Mouse (Mus musculus) kidney, embryonic 14.5 days (tissue): ENCODE data around the gene Phc3. TPM values are rescaled to one million over a fixed set of nuclear protein-coding genes. Genes with fewer than 3 reads are reported as not detected.

Experiments
- ATAC-seq: fragments of 200-750 bp; cut with Nextera tagmentation; 2 replicates; pipeline ENCODE4 v1.8.0; 2017; ENCODE audit warnings: moderate number of reproducible peaks, mild to moderate bottlenecking, moderate TSS enrichment, moderate library complexity; ENCODE audit not compliant: low FRiP score, low TSS enrichment
- H3K27ac ChIP-seq: fragments of 300-500 bp; sonication (generic); 2 replicates; pipeline ENCODE4 v1.5.1; 2014; ENCODE audit warnings: low read depth, mild to moderate bottlenecking, low read length, moderate library complexity, mixed read lengths
- H3K27me3 ChIP-seq: fragments of 300-500 bp; sonication (generic); 2 replicates; pipeline ENCODE4 v1.6.1; 2014; ENCODE audit warnings: mild to moderate bottlenecking, low read length; ENCODE audit not compliant: control insufficient read depth, insufficient read depth
- H3K36me3 ChIP-seq: fragments of 300-500 bp; sonication (generic); 2 replicates; pipeline ENCODE4 v1.6.1; 2014; ENCODE audit warnings: low read length, mixed read lengths; ENCODE audit not compliant: control insufficient read depth, insufficient read depth
- H3K4me1 ChIP-seq: fragments of 300-500 bp; sonication (generic); 2 replicates; pipeline ENCODE4 v1.6.1; 2014; ENCODE audit warnings: low read length, mixed read lengths; ENCODE audit not compliant: control insufficient read depth, insufficient read depth
- H3K4me2 ChIP-seq: fragments of 300-500 bp; sonication (generic); replicated peaks from 2 replicates; pipeline ENCODE4 v1.6.1; 2014; ENCODE audit warnings: low read depth, mild to moderate bottlenecking, low read length
- H3K4me3 ChIP-seq: fragments of 300-500 bp; sonication (generic); 2 replicates; pipeline ENCODE4 v1.5.1; 2014; ENCODE audit warnings: mild to moderate bottlenecking, low read length
- H3K9ac ChIP-seq: fragments of 300-500 bp; sonication (generic); 2 replicates; pipeline ENCODE4 v1.6.1; 2014; ENCODE audit warnings: low read depth, mild to moderate bottlenecking, low read length, moderate library complexity
- H3K9me3 ChIP-seq: fragments of 300-500 bp; sonication (generic); 2 replicates; pipeline ENCODE4 v1.6.1; 2016; ENCODE audit warnings: low read length; ENCODE audit not compliant: control insufficient read depth
- WGBS: fragments of 180-500 bp; shearing (Covaris S2); extraction: QIAGEN DNeasy Blood & Tissue Kit; methylation state at CpG from one replicate; pipeline ENCODE4 v1.1.7; 2014; 5-methylcytosine and 5-hydroxymethylcytosine counted together
- polyA plus RNA-seq: library from polyadenylated mRNA; unstranded; fragments of >200 nt; fragmentation: Nextera tagmentation; extraction: Ambion mirVana; gene quantifications from 2 replicates; pipeline ENCODE4 v1.2.1, GENCODE M21; 2014

Phc3 gene
- polyA plus RNA-seq, 1 experiment from 2014 or later, result 8.7 TPM

- no peak overlapping the region for H3K4me3 ChIP-seq
- no peaks in the 10 kb centered on the region for H3K9me3 ChIP-seq
- H3K4me2 ChIP-seq, result no peak overlapping the region
- no peak overlapping the region for H3K9ac ChIP-seq
- H3K27ac ChIP-seq, result no peak overlapping the region
- H3K27me3 ChIP-seq, result no peaks in the 10 kb centered on the region
- ATAC-seq, result peak; percentile 62
- 26% methylated on average over 8 of the region's 8 CpGs for WGBS
- H3K36me3 ChIP-seq, result no peaks in the 10 kb centered on the region
- H3K4me1 ChIP-seq, result 0 out of 2 replicates have a peak, but pooled peaks cover 2% of the 10 kb centered on the region
Observed at GRCm38 (mm10) chr3:30982924-30983536, 13.8 kb upstream of the Phc3 start.

DNA sequence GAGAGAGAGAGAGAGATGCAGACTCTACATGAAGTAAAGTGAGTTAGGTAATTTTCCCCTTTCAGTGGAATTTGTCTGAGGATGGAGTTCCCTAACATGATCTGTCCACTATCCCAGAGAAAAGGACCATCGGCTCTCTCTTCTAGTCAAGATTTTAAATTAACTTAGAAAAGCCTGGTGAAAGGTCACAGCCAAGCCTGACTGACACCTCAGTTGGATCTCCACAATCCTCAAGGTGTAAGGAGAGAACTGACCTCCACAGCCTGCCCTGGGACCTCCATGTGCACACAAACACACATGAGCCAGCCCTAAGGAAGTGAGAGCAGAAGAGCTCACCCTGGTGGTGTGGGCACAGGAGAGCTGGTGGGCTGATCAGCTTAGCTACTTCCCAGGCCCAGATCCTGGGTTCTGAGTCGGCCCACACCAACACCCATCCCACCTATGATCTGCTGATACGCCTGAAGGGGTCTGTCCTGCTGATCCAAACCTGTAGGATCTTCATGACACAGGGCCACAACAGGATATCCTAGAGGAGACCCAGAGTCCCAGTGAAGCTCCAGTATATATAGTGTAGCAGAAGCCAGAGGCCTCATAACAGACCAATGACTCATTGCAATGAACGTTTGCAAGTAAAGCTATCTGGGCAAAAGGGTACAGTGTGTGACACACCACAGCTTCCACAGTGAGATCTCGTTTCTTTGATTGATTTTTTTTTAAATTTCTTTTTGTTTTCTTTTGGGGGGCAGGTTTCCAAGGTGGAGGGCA is 12.6 kb upstream of the Phc3 start:
- WGBS, result 52% methylated on average over 5 of the region's 5 CpGs

GRCm38 (mm10) chr3:30976991-30977603 is 7.9 kb upstream of the Phc3 start:
- no peak overlapping the region for H3K4me2 ChIP-seq
- H3K4me3 ChIP-seq, result no peak overlapping the region
- H3K9ac ChIP-seq, result no peak overlapping the region
- 0 out of 2 replicates have a peak, but pooled peaks cover 2% of the 10 kb centered on the region for H3K4me1 ChIP-seq
- H3K9me3 ChIP-seq, result no peaks in the 10 kb centered on the region
- no peak overlapping the region for H3K27ac ChIP-seq
- ATAC-seq, result no peak
- H3K36me3 ChIP-seq, result no peaks in the 10 kb centered on the region
- WGBS, result 23% methylated on average over 1 of the region's 1 CpGs
- H3K27me3 ChIP-seq, result no peaks in the 10 kb centered on the region

More for the DNA sequence above, 12.6 kb upstream of the Phc3 start:
- Histone ChIP-seq H3K27me3 (no peaks in the 10 kb centered on the region), H3K4me2 (no peak overlapping the region), H3K4me1 (0 out of 2 replicates have a peak, but pooled peaks cover 2% of the 10 kb centered on the region), H3K4me3 (no peak overlapping the region), H3K36me3 (no peaks in the 10 kb centered on the region), H3K9me3 (no peaks in the 10 kb centered on the region), H3K9ac (no peak overlapping the region), H3K27ac (no peak overlapping the region)
- ATAC-seq, result no peak

DNA sequence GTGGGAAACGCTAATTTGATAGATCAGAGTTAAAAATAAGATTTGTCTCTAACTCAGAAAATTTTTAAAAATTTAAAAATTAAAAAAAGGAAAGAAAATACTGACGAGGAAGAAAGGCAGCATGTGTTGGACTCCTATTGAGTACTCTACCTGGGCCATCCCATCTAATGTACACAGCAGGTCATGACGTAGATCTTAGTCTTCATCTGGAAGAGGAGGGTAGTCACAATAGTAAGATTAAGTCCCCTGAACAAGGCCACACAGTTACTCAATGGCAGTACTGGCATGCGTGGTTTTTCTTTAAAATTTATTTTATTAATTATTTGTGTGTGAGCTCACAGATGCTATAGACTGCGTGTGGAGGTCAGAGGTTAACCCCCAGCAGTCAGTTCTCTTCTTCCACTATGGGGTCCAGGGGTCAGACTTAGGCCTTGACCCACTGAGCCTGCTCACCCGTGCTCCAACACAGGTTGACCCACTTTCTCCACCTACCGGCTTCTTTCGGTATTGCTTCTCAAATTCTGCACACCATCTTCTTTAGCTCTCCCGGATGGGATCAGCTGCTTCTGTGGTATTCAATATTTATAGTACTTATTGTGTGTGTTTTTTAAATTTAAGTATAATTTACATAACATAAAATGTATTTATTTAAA is 6.0 kb upstream of the Phc3 start:
- no peaks in the 10 kb centered on the region for H3K9me3 ChIP-seq
- H3K4me2 ChIP-seq, result no peak overlapping the region
- ATAC-seq, result peak; percentile 69
- H3K4me1 ChIP-seq, result no peaks in the 10 kb centered on the region
- H3K9ac ChIP-seq, result no peak overlapping the region
- H3K36me3 ChIP-seq, result no peaks in the 10 kb centered on the region
- whole genome bisulfite sequencing, result 47% methylated on average over 9 of the region's 9 CpGs
- no peaks in the 10 kb centered on the region for H3K27me3 ChIP-seq
- no peak overlapping the region for H3K4me3 ChIP-seq
- no peak overlapping the region for H3K27ac ChIP-seq

DNA sequence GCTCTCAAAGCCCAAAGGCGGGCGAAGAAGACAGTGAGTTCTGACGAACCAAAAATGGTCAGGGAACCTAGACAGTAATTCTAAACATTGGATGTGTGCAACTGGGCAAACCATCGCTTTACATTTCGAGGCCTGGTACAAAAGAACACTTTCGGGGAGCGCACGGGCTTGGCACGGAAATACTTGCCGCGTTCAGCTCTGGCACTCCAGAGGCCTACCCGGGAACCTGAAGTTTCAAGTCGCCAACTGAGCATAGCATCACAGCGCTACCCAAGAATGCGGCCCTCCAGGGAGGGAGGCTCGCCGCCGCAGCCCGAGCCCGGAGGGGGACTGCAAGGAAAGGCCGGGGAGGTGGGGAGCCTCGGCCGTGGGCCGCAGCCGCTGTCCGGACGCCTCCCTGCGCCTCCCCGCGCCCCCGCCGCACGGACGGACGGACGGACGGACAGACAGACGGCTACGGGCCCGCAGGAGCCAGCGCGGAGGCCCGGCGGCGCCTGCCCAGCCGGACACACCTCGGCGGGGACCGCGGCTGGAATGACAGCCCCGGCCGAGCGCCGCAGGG is 603 bp downstream of the Phc3 start:
- H3K9me3 ChIP-seq, result no peaks in the 10 kb centered on the region
- peak overlapping the region; percentile 68 for H3K4me2 ChIP-seq
- 1% methylated on average over 52 of the region's 54 CpGs for WGBS
- peaks cover 21% of the 10 kb centered on the region for H3K36me3 ChIP-seq
- peak overlapping the region; percentile 76 for H3K27ac ChIP-seq
- peak overlapping the region; percentile 96 for H3K4me3 ChIP-seq
- H3K4me1 ChIP-seq, result peaks cover 13% of the 10 kb centered on the region; the same call in 1 of the 2 replicates
- ATAC-seq, result peak; percentile 74
- peak overlapping the region; percentile 97 for H3K9ac ChIP-seq
- no peaks in the 10 kb centered on the region for H3K27me3 ChIP-seq

- Histone ChIP-seq H3K4me3 (no peak overlapping the region), H3K27me3 (no peaks in the 10 kb centered on the region), H3K9ac (no peak overlapping the region), H3K4me1 (peaks cover 13% of the 10 kb centered on the region; the same call in 1 of the 2 replicates), H3K27ac (no peak overlapping the region), H3K4me2 (no peak overlapping the region), H3K9me3 (no peaks in the 10 kb centered on the region), H3K36me3 (peaks cover 37% of the 10 kb centered on the region)
- 93% methylated on average over 13 of the region's 13 CpGs for WGBS
- no peak for ATAC-seq
Observed at GRCm38 (mm10) chr3:30965644-30966043, 3.6 kb downstream of the Phc3 start.

GRCm38 (mm10) chr3:30964216-30964615 is 5.0 kb downstream of the Phc3 start:
- Histone ChIP-seq H3K4me1 (peaks cover 13% of the 10 kb centered on the region; the same call in 1 of the 2 replicates), H3K4me3 (no peak overlapping the region), H3K27ac (no peak overlapping the region), H3K9ac (no peak overlapping the region), H3K4me2 (no peak overlapping the region), H3K36me3 (peaks cover 52% of the 10 kb centered on the region), H3K9me3 (no peaks in the 10 kb centered on the region), H3K27me3 (no peaks in the 10 kb centered on the region)
- WGBS, result 91% methylated on average over 3 of the region's 3 CpGs
- no peak for ATAC-seq

DNA sequence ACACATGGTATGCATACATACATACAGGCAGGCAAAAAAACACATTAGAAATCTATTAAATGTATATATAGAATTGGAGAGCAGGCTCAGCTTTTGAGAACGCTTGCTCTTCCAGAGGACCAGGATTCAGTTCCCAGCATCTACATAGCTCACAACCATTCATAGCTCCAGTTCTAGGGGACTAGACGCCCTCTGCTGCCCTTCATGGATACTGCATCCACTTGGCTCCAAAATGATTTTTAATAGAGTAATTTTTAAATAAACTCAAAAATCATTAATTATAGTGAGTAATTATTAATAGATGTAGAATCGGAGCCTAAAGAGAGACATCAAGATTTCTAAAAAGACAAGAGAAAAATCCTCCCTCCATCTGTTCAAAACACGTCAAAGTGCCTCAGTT is 6.1 kb downstream of the Phc3 start:
- no peak overlapping the region for H3K4me2 ChIP-seq
- no peak for ATAC-seq
- peaks cover 62% of the 10 kb centered on the region for H3K36me3 ChIP-seq
- H3K27ac ChIP-seq, result no peak overlapping the region
- H3K27me3 ChIP-seq, result no peaks in the 10 kb centered on the region
- no peak overlapping the region for H3K4me3 ChIP-seq
- 95% methylated on average over 4 of the region's 4 CpGs for WGBS
- no peak overlapping the region for H3K9ac ChIP-seq
- H3K9me3 ChIP-seq, result no peaks in the 10 kb centered on the region
- H3K4me1 ChIP-seq, result peaks cover 11% of the 10 kb centered on the region; the same call in 1 of the 2 replicates
